Mouse (Mus musculus) CH12.LX (cell line): ENCODE measurements around the gene Shpk. TPM values are rescaled to one million over a fixed set of nuclear protein-coding genes. Genes with fewer than 3 reads are reported as not detected.

ENCODE experiments used
- DNase-seq: peaks from one replicate; pipeline ENCODE4 v3.0.0-alpha.2; 2013; ENCODE audit errors: extremely low read depth
- H3K27ac ChIP-seq: 2 replicates; pipeline ENCODE4 v1.5.1; 2012; ENCODE audit warnings: low read depth, mild to moderate bottlenecking, control low read depth, moderate library complexity; ENCODE audit not compliant: insufficient read depth
- H3K27me3 ChIP-seq: replicated peaks from 2 replicates; pipeline ENCODE3; 2012; ENCODE audit warnings: inconsistent platforms
- H3K36me3 ChIP-seq, 2 experiments: replicated peaks in 1 of 2; 2 replicates each; pipeline versions ENCODE3 to v1.6.1; 2012; ENCODE audit warnings: inconsistent platforms in 1 of 2, low read length in 1 of 2, mild to moderate bottlenecking in 1 of 2, mixed read lengths in 1 of 2, moderate library complexity in 1 of 2; ENCODE audit not compliant: control insufficient read depth in 1 of 2, insufficient read depth in 1 of 2
- H3K4me1 ChIP-seq, 2 experiments: 2 replicates each; pipeline ENCODE4 v1.6.1; 2012; ENCODE audit warnings: inconsistent platforms in 1 of 2, moderate library complexity in 1 of 2; ENCODE audit not compliant: insufficient read depth in 2 of 2, control insufficient read depth in 1 of 2
- H3K4me2 ChIP-seq: 2 replicates; pipeline ENCODE4 v1.6.1; 2012; ENCODE audit warnings: low read depth, mild to moderate bottlenecking, control low read depth; ENCODE audit not compliant: poor library complexity, insufficient read depth, severe bottlenecking
- H3K4me3 ChIP-seq, 3 experiments: fragments of 150-350 bp in 1 of 3; sonication (generic) in 1 of 3; replicated peaks in 1 of 3; 2 replicates each; pipeline versions ENCODE3 to v1.5.1; 2011 to 2012; ENCODE audit warnings: low read depth in 2 of 3, low read length in 2 of 3, mild to moderate bottlenecking in 2 of 3, moderate library complexity in 2 of 3, control low read depth in 1 of 3, improper control_type of control experiment in 1 of 3, inconsistent platforms in 1 of 3, mixed read lengths in 1 of 3; ENCODE audit not compliant: poor library complexity in 1 of 3
- H3K79me2 ChIP-seq: replicated peaks from 2 replicates; pipeline ENCODE4 v1.6.1; 2012; ENCODE audit warnings: mild to moderate bottlenecking, moderate library complexity; ENCODE audit not compliant: control insufficient read depth, poor library complexity, insufficient read depth, severe bottlenecking; ENCODE audit errors: extremely low read depth
- H3K9ac ChIP-seq: 2 replicates; pipeline ENCODE4 v1.6.1; 2012; ENCODE audit warnings: low read depth, mild to moderate bottlenecking, control low read depth, moderate library complexity; ENCODE audit not compliant: insufficient read depth
- H3K9me3 ChIP-seq: replicated peaks from 2 replicates; pipeline ENCODE3; 2012; ENCODE audit warnings: low read length, inconsistent platforms, mixed read lengths
- CHD2 ChIP-seq: IDR thresholded peaks from 2 replicates; pipeline ENCODE4 v1.6.1; 2011; ENCODE audit warnings: low read length, improper control_type of control experiment
- CTCF ChIP-seq, 2 experiments: IDR thresholded peaks in 1 of 2; conservative IDR thresholded peaks in 1 of 2; 2 replicates each; pipeline ENCODE4 v1.5.1; 2011 to 2012; ENCODE audit warnings: low read depth in 2 of 2, low read length in 2 of 2, improper control_type of control experiment in 1 of 2, inconsistent platforms in 1 of 2, mild to moderate bottlenecking in 1 of 2, moderate library complexity in 1 of 2
- E2F4 ChIP-seq: IDR thresholded peaks from 2 replicates; pipeline ENCODE4 v1.6.1; 2011; ENCODE audit warnings: low read depth, low read length, improper control_type of control experiment; ENCODE audit not compliant: insufficient replicate concordance
- ELF1 ChIP-seq: IDR thresholded peaks from 2 replicates; pipeline ENCODE4 v1.6.1; 2014; ENCODE audit warnings: low read depth, mild to moderate bottlenecking, inconsistent platforms, low read length, improper control_type of control experiment
- GABPA ChIP-seq: IDR thresholded peaks from 2 replicates; pipeline ENCODE4 v1.6.1; 2012; ENCODE audit warnings: low read depth, low read length, improper control_type of control experiment, inconsistent platforms; ENCODE audit not compliant: insufficient replicate concordance
- JUN ChIP-seq: IDR thresholded peaks from 2 replicates; pipeline ENCODE4 v1.6.1; 2011; ENCODE audit warnings: low read depth, mild to moderate bottlenecking, low read length, improper control_type of control experiment, moderate library complexity; ENCODE audit not compliant: insufficient read depth
- JUND ChIP-seq: conservative IDR thresholded peaks from 2 replicates; pipeline ENCODE4 v1.6.1; 2011; ENCODE audit warnings: low read depth, low read length, improper control_type of control experiment
- KAT2A ChIP-seq: IDR thresholded peaks from 2 replicates; pipeline ENCODE4 v1.6.1; 2012; ENCODE audit warnings: low read length, improper control_type of control experiment, inconsistent platforms; ENCODE audit not compliant: insufficient replicate concordance
- MAFK ChIP-seq: IDR thresholded peaks from 2 replicates; pipeline ENCODE4 v1.6.1; 2011; ENCODE audit warnings: low read length, improper control_type of control experiment; ENCODE audit not compliant: insufficient replicate concordance
- MXI1 ChIP-seq: IDR thresholded peaks from 2 replicates; pipeline ENCODE4 v1.6.1; 2011; ENCODE audit warnings: mild to moderate bottlenecking, low read depth, low read length, improper control_type of control experiment
- NELFE ChIP-seq: IDR thresholded peaks from 2 replicates; pipeline ENCODE4 v1.6.1; 2011; ENCODE audit warnings: low read depth, low read length, improper control_type of control experiment
- POLR2AphosphoS2 ChIP-seq: IDR thresholded peaks from 2 replicates; pipeline ENCODE4 v1.6.1; 2011; ENCODE audit warnings: low read depth, low read length, improper control_type of control experiment
- SMC3 ChIP-seq: IDR thresholded peaks from 2 replicates; pipeline ENCODE4 v1.6.1; 2011; ENCODE audit warnings: low read depth, low read length, improper control_type of control experiment
- TBP ChIP-seq: conservative IDR thresholded peaks from 2 replicates; pipeline ENCODE4 v1.6.1; 2011; ENCODE audit warnings: low read depth, low read length, improper control_type of control experiment
- TCF12 ChIP-seq: IDR thresholded peaks from 2 replicates; pipeline ENCODE4 v1.6.1; 2014; ENCODE audit warnings: low read depth, mild to moderate bottlenecking, inconsistent platforms, low read length, improper control_type of control experiment
- UBTF ChIP-seq: IDR thresholded peaks from 2 replicates; pipeline ENCODE4 v1.6.1; 2012; ENCODE audit warnings: low read depth, mild to moderate bottlenecking, inconsistent platforms, low read length, improper control_type of control experiment, moderate library complexity
- USF1 ChIP-seq: IDR thresholded peaks from 2 replicates; pipeline ENCODE4 v1.6.1; 2014; ENCODE audit warnings: low read depth, mild to moderate bottlenecking, inconsistent platforms, low read length, improper control_type of control experiment
- USF2 ChIP-seq: conservative IDR thresholded peaks from 2 replicates; pipeline ENCODE4 v1.6.1; 2011; ENCODE audit warnings: low read depth, low read length, improper control_type of control experiment
- ZKSCAN1 ChIP-seq: IDR thresholded peaks from 2 replicates; pipeline ENCODE4 v1.6.1; 2012; ENCODE audit warnings: low read depth, inconsistent platforms, low read length, improper control_type of control experiment, borderline replicate concordance
- ZMIZ1 ChIP-seq: IDR thresholded peaks from 2 replicates; pipeline ENCODE4 v1.6.1; 2012; ENCODE audit warnings: low read depth, mild to moderate bottlenecking, inconsistent platforms, low read length, improper control_type of control experiment
- ZNF384 ChIP-seq: IDR thresholded peaks from 2 replicates; pipeline ENCODE4 v1.6.1; 2012; ENCODE audit warnings: low read depth, low read length, improper control_type of control experiment, inconsistent platforms
- dilution Hi-C: fragments of 300-500 bp; cut with MboI; formaldehyde crosslinking; loops from 2 replicates; pipeline ENCODE4 v1.14.3; 2020; ENCODE audit warnings: low sequenced_read_pairs; ENCODE audit not compliant: extremely low pct_unique_long_range_greater_than_20kb, extremely low pct_ligation_motif_present
- in situ Hi-C: fragments of 300-500 bp; cut with MboI; formaldehyde crosslinking; loops from 3 replicates; pipeline ENCODE4 v1.14.3; 2019; ENCODE audit warnings: low sequenced_read_pairs, low pct_ligation_motif_present, low pct_unique_long_range_greater_than_20kb, mixed read lengths
- polyA plus RNA-seq: library from polyadenylated mRNA; unstranded; fragments of >175 nt; gene quantifications from 2 replicates; pipeline ENCODE4 v1.2.1, GENCODE M21; 2012; ENCODE audit warnings: low read depth; ENCODE audit not compliant: insufficient read length
- total RNA-seq, 2 experiments: library from RNA; depleted of rRNA; stranded (reverse); fragments of 300-350 nt in 1 of 2; fragments of >200 nt in 1 of 2; gene quantifications; 2 replicates each; pipeline ENCODE4 v1.2.3; 2012 to 2014

Gene Shpk
- total and polyA plus RNA-seq, 3 experiments, result 0.83 to 1.8 (median 1.4) TPM

DNA sequence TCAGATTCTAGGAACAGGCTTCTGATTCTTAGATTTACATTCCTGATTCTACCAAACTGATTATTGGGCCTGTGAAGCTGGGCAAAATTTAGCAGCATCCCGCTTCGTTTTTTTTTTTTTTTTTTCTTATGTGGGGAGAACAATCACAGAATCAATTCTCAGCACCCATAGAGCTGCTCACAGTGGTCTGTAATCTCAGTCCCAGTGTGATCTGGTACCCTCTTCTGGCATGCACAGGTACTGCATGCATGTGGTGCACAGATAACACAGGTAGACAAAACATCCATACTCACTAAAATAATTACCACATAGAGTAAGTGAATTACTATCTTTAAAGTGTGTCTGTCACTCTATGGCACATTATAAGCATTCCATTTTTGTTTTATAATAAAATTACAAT lies 8.4 kb downstream of the Shpk start (continued):
- TF ChIP-seq ZMIZ1 (no peak), CHD2 (no peak), TCF12 (no peak), ZNF384 (no peak), KAT2A (no peak), POLR2AphosphoS2 (no peak), USF2 (no peak)

DNA sequence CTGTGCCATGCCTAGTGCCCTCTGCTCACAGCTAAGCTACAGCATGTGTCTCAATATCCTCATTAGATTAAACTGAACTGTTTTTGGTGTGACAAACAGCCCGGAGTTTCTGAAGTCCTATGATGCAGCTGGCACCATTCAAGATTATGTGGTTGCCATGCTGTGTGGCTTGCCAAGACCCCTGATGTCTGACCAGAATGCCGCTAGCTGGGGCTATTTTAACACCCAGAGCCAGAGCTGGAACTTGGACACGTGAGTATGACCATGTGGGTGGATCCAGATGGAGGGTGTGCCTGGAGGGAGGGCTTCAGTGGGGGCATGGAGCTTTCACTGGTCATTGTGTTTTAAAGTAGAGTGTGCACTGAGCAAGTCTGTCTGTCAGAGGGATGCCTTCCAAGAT lies 14.7 kb downstream of the Shpk start:
- no peaks in the 10 kb centered on the region for H3K36me3 ChIP-seq
- TF ChIP-seq POLR2AphosphoS2 (no peak), ZMIZ1 (no peak), USF1 (no peak), ZNF384 (no peak), GABPA (no peak), SMC3 (no peak), MXI1 (no peak), NELFE (no peak), CTCF (conservative IDR thresholded peaks at IDR 0.05 in 1 of 2, IDR thresholded peaks at IDR 0.05 in 1 of 2; ENCODE audit: low read depth in 2 of 2, low read length in 2 of 2) (no peak), E2F4 (no peak), ZKSCAN1 (no peak), UBTF (no peak), JUND (no peak), TBP (no peak), USF2 (no peak), ELF1 (no peak), MAFK (no peak), JUN (no peak)
- TF ChIP-seq, all 38 proteins: peak for 0
- Histone ChIP-seq H3K9ac (no peak overlapping the region), H3K79me2 (no peaks in the 10 kb centered on the region), H3K4me3 (no peak overlapping the region), H3K27ac (no peak overlapping the region), H3K4me1 (no peaks in the 10 kb centered on the region), H3K27me3 (peaks cover 18% of the 10 kb centered on the region), H3K9me3 (no peaks in the 10 kb centered on the region), H3K4me2 (no peak overlapping the region)
- in situ Hi-C loops, result no loop called here
- DNase-seq, result no peak
- dilution Hi-C loops, result no loop called here
